Mouse (Mus musculus) intestine, embryonic 14.5 days (tissue): ENCODE measurements around the gene Gm29094. TPM values are rescaled to one million over a fixed set of nuclear protein-coding genes. Genes with fewer than 3 reads are reported as not detected.

ENCODE experiments used
- ATAC-seq: fragments of 200-750 bp; cut with Nextera tagmentation; replicated peaks from 2 replicates; pipeline ENCODE4 v1.8.0; 2017; ENCODE audit warnings: low read depth, moderate number of reproducible peaks, moderate TSS enrichment, moderate library complexity; ENCODE audit not compliant: low FRiP score, low TSS enrichment
- DNase-seq: peaks from one replicate; pipeline ENCODE4 v3.0.0-alpha.2; 2018; ENCODE audit warnings: low spot score
- H3K27ac ChIP-seq: fragments of 300-500 bp; sonication (generic); 2 replicates; pipeline ENCODE4 v1.5.1; 2014; ENCODE audit warnings: low read depth, mild to moderate bottlenecking, control low read depth
- H3K27me3 ChIP-seq: fragments of 300-500 bp; sonication (generic); replicated peaks from 2 replicates; pipeline ENCODE4 v1.6.1; 2014; ENCODE audit warnings: low read length, control low read depth; ENCODE audit not compliant: control insufficient read depth, insufficient read depth
- H3K36me3 ChIP-seq: fragments of 300-500 bp; sonication (generic); 2 replicates; pipeline ENCODE4 v1.6.1; 2014; ENCODE audit warnings: low read length, control low read depth; ENCODE audit not compliant: control insufficient read depth, insufficient read depth
- H3K4me1 ChIP-seq: fragments of 300-500 bp; sonication (generic); replicated peaks from 2 replicates; pipeline ENCODE4 v1.6.1; 2014; ENCODE audit warnings: low read length, control low read depth, mixed read lengths; ENCODE audit not compliant: control insufficient read depth, insufficient read depth
- H3K4me2 ChIP-seq: fragments of 300-500 bp; sonication (generic); 2 replicates; pipeline ENCODE4 v1.6.1; 2014; ENCODE audit warnings: low read length
- H3K4me3 ChIP-seq: fragments of 300-500 bp; sonication (generic); 2 replicates; pipeline ENCODE4 v1.5.1; 2014; ENCODE audit warnings: low read depth, low read length, control low read depth, mixed read lengths
- H3K9ac ChIP-seq: fragments of 300-500 bp; sonication (generic); 2 replicates; pipeline ENCODE4 v1.6.1; 2014; ENCODE audit warnings: mild to moderate bottlenecking, low read length
- H3K9me3 ChIP-seq: fragments of 300-500 bp; sonication (generic); 2 replicates; pipeline ENCODE4 v1.6.1; 2016; ENCODE audit warnings: low read length, control low read depth; ENCODE audit not compliant: control insufficient read depth
- WGBS: fragments of 180-500 bp; shearing (Covaris S2); extraction: QIAGEN DNeasy Blood & Tissue Kit; methylation state at CpG from one replicate; pipeline ENCODE4 v1.1.7; 2014; 5-methylcytosine and 5-hydroxymethylcytosine counted together
- polyA plus RNA-seq: library from polyadenylated mRNA; unstranded; fragments of >200 nt; fragmentation: Nextera tagmentation; extraction: Ambion mirVana; gene quantifications from 2 replicates; pipeline ENCODE4 v1.2.1, GENCODE M21; 2014

The Gm29094 gene
- polyA plus RNA-seq, 1 experiment from 2014 or later = not detected

DNA sequence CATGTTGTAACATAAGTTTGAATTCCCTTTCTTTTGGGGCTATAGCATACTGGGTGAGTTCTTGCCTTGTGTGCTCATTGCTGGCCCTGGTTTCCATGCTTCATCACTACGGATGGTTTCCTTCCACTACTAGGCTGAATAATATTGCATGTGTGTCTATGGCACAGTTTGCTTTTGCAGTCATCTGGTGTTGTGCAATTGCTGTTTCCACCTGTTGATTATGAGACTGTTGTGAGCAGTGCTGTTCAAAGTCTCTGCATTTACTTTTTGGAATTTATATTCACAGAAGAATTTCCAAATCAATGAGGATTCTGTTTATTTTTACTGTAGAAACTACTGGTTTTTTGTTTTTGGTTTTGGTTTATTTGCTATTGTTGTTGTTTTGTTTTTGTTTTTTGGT is 65.4 kb downstream of the Gm29094 start:
- Histone ChIP-seq H3K4me3 (no peak overlapping the region), H3K4me2 (no peak overlapping the region), H3K9me3 (no peaks in the 10 kb centered on the region), H3K27me3 (no peaks in the 10 kb centered on the region), H3K9ac (no peak overlapping the region), H3K4me1 (no peaks in the 10 kb centered on the region), H3K27ac (no peak overlapping the region), H3K36me3 (no peaks in the 10 kb centered on the region)
- no peak for ATAC-seq
- DNase-seq = no peak
- WGBS = 93% methylated on average over 1 of the region's 1 CpGs

Other genes starting within 250 kb of the Gm29094 start
- 1.3 and 2.3 TPM in 2 replicates for gene Bcl2a1a, start 242.5 kb upstream of the Gm29094 start, polyA plus RNA-seq
- not detected in 2 replicates for gene Trim43b, start 106.5 kb upstream of the Gm29094 start, polyA plus RNA-seq
- 3.5 and 4.0 TPM in 2 replicates for gene Bcl2a1b, start 170 bp upstream of the Gm29094 start, polyA plus RNA-seq
- 24.0 and 26.0 TPM in 2 replicates for gene Mthfs, start 11.3 kb downstream of the Gm29094 start, polyA plus RNA-seq